23 mouse cellular contexts compared by ENCODE assay signal in genomic region chr13:8840941-8841340, GRCm38 (mm10). TPM values are rescaled to one million over a fixed set of nuclear protein-coding genes. Genes with fewer than 3 reads are reported as not detected.
DNase-seq lines count a peak whose midpoint lies in the region; ATAC-seq and TF ChIP-seq lines count a peak whose summit lies in the region.
"Had no signal": no experiment of that assay in that cellular context is flagged by ENCODE, and none has a peak within 500 bp of the region (broad histone marks: within the 10 kb centered on the region; RNA-seq: fewer than 3 reads in every experiment).

No protein-coding gene starts in this region.

- TF ChIP-seq EP300 in lung, postnatal 0 days (IDR thresholded peaks at IDR 0.05): no peak

- H3K9me3 ChIP-seq in heart, embryonic 13.5 days: no peaks in the 10 kb centered on the region
- H3K9me3 ChIP-seq in kidney, embryonic 15.5 days (replicated peaks): no peaks in the 10 kb centered on the region
- no peaks in the 10 kb centered on the region for H3K9me3 ChIP-seq in lung, postnatal 0 days (ENCODE audit: low read length)
- H3K9me3 ChIP-seq: forebrain, embryonic 10.5 days; G1E had no signal

- H3K27ac ChIP-seq in heart, embryonic 13.5 days (replicated peaks): peak overlapping the region; percentile 66
- peak overlapping the region; percentile 4; the same call in 1 of the 2 replicates for H3K27ac ChIP-seq in kidney, embryonic 15.5 days
- H3K27ac ChIP-seq in lung, postnatal 0 days (ENCODE audit: low read length): 0 out of 2 replicates have a peak overlapping the region, but pooled peaks have one; percentile 64
- H3K27ac ChIP-seq: forebrain, embryonic 10.5 days; hindbrain, postnatal 0 days; liver, embryonic 14.5 days; macrophage; stomach, postnatal 0 days had no signal

- H3K27me3 ChIP-seq in heart, embryonic 13.5 days (replicated peaks): no peaks in the 10 kb centered on the region
- no peaks in the 10 kb centered on the region for H3K27me3 ChIP-seq in kidney, embryonic 15.5 days
- H3K27me3 ChIP-seq in lung, postnatal 0 days (replicated peaks; ENCODE audit: insufficient read depth, low read length): no peaks in the 10 kb centered on the region

- DNase-seq in heart, adult 18-20 months: no peak
- DNase-seq in kidney, postnatal 10 days: no peak
- DNase-seq in lung, postnatal 0 days (ENCODE audit: low spot score): no peak
- no peak for DNase-seq in lung, postnatal 25 days (ENCODE audit: low spot score)
- DNase-seq in spleen, adult 12 weeks (ENCODE audit: low spot score): no peak
- DNase-seq: adrenal gland, postnatal 14 days; cerebellum, adult 11 months; cerebellum, postnatal 10 days; embryo, embryonic 11 days; forebrain, postnatal 0 days; kidney, adult 18-20 months; retina, postnatal 1 day had no signal

- no peaks in the 10 kb centered on the region for H3K4me1 ChIP-seq in heart, embryonic 13.5 days
- no peaks in the 10 kb centered on the region for H3K4me1 ChIP-seq in kidney, embryonic 15.5 days
- H3K4me1 ChIP-seq in lung, postnatal 0 days (ENCODE audit: insufficient read depth, low read depth, low read length): 0 out of 2 replicates have a peak, but pooled peaks cover 5% of the 10 kb centered on the region

- H3K36me3 ChIP-seq in heart, embryonic 13.5 days: peaks cover 80% of the 10 kb centered on the region
- H3K36me3 ChIP-seq in kidney, embryonic 15.5 days: peaks cover 75% of the 10 kb centered on the region
- peaks cover 17% of the 10 kb centered on the region; the same call in 1 of the 2 replicates for H3K36me3 ChIP-seq in lung, postnatal 0 days (ENCODE audit: insufficient read depth, low read length)

- no peak overlapping the region for H3K4me2 ChIP-seq in heart, embryonic 13.5 days
- no peak overlapping the region for H3K4me2 ChIP-seq in kidney, embryonic 15.5 days
- H3K4me2 ChIP-seq in lung, postnatal 0 days (replicated peaks; ENCODE audit: low read depth, low read length): no peak overlapping the region
- H3K4me2 ChIP-seq: midbrain, embryonic 11.5 days had no signal

- 68% methylated on average over 2 of the region's 2 CpGs for WGBS in heart, embryonic 13.5 days
- WGBS in kidney, embryonic 15.5 days: 82% methylated on average over 2 of the region's 2 CpGs
- WGBS in lung, postnatal 0 days: 56% methylated on average over 2 of the region's 2 CpGs

- no peak for TF ChIP-seq CTCF in lung, postnatal 0 days (IDR thresholded peaks at IDR 0.05)

- ATAC-seq in heart, embryonic 13.5 days (ENCODE audit: extremely low read depth, insufficient number of reproducible peaks, low FRiP score, low TSS enrichment): no peak
- no peak for ATAC-seq in kidney, embryonic 15.5 days (replicated peaks; ENCODE audit: low FRiP score)
- ATAC-seq in lung, postnatal 0 days: no peak
- 0 out of 2 replicates have a peak, but pooled peaks have one; percentile 25 for ATAC-seq in megakaryocyte progenitor cell, adult 5-6 weeks (replicated peaks; ENCODE audit: poor library complexity)
- ATAC-seq: activated CD4-positive, CD25-positive, alpha-beta regulatory T cell, adult 4 months; forebrain, postnatal 0 days; hindbrain, postnatal 0 days had no signal

- H3K9ac ChIP-seq in heart, embryonic 13.5 days: no peak overlapping the region
- no peak overlapping the region for H3K9ac ChIP-seq in kidney, embryonic 15.5 days
- H3K9ac ChIP-seq in lung, postnatal 0 days (replicated peaks; ENCODE audit: low read depth): no peak overlapping the region
- H3K9ac ChIP-seq: forebrain, postnatal 0 days; liver, embryonic 14.5 days had no signal

- H3K4me3 ChIP-seq in heart, embryonic 13.5 days: no peak overlapping the region
- H3K4me3 ChIP-seq in kidney, embryonic 15.5 days (replicated peaks): no peak overlapping the region
- no peak overlapping the region for H3K4me3 ChIP-seq in lung, postnatal 0 days (ENCODE audit: low read depth, low read length)
- H3K4me3 ChIP-seq: forebrain, embryonic 10.5 days had no signal

RNA-seq across cellular contexts. Expression of gene Wdr37, which starts 30.8 kb away (rescaled TPM):
- polyA plus RNA-seq in heart, embryonic 13.5 days (2015; fragmentation: Nextera tagmentation; extraction: Ambion mirVana): 15.4 and 15.6 TPM in 2 replicates
- total RNA-seq in heart, adult 18-20 months (2021): 10 to 100 TPM; 31.8 to 33.6 TPM
- polyA plus RNA-seq in kidney, embryonic 15.5 days (2015; fragmentation: Nextera tagmentation; extraction: Ambion mirVana): 19.3 and 20.8 TPM in 2 replicates
- 14.4 and 15.0 TPM in 2 replicates for polyA plus RNA-seq in lung, postnatal 0 days (2015; fragmentation: Nextera tagmentation; extraction: Ambion mirVana)
- total RNA-seq in megakaryocyte progenitor cell, adult 5-6 weeks (2015): 19.4 and 20.0 TPM in 2 replicates
- total RNA-seq in megakaryocyte progenitor cell, adult 5-6 weeks (2017): 16.7 and 18.1 TPM in 2 replicates

RNA-seq across cellular contexts. Expression of gene Idi1, which starts 44.4 kb away (rescaled TPM):
- 44.6 and 48.7 TPM in 2 replicates for polyA plus RNA-seq in heart, embryonic 13.5 days (2015; fragmentation: Nextera tagmentation; extraction: Ambion mirVana)
- total RNA-seq in heart, adult 18-20 months (2021): 1 to 10 TPM; 4.8 to 5.8 TPM
- 67.8 and 73.0 TPM in 2 replicates for polyA plus RNA-seq in kidney, embryonic 15.5 days (2015; fragmentation: Nextera tagmentation; extraction: Ambion mirVana)
- polyA plus RNA-seq in lung, postnatal 0 days (2015; fragmentation: Nextera tagmentation; extraction: Ambion mirVana): 63.6 and 73.2 TPM in 2 replicates
- 33.1 and 33.4 TPM in 2 replicates for total RNA-seq in megakaryocyte progenitor cell, adult 5-6 weeks (2015)
- total RNA-seq in megakaryocyte progenitor cell, adult 5-6 weeks (2017): 24.1 and 27.9 TPM in 2 replicates

Comparison
In these comparisons a context has a peak if more than half of its experiments do, and no peak if none do; other contexts are left out.
1. H3K27ac ChIP-seq: peak in every context shown above with its lines; median percentile 66 in heart, embryonic 13.5 days; 64 in lung, postnatal 0 days; 4 in kidney, embryonic 15.5 days.